Mouse (Mus musculus): ENCODE measurements around the gene Cab39l.

Cab39l gene

DNA sequence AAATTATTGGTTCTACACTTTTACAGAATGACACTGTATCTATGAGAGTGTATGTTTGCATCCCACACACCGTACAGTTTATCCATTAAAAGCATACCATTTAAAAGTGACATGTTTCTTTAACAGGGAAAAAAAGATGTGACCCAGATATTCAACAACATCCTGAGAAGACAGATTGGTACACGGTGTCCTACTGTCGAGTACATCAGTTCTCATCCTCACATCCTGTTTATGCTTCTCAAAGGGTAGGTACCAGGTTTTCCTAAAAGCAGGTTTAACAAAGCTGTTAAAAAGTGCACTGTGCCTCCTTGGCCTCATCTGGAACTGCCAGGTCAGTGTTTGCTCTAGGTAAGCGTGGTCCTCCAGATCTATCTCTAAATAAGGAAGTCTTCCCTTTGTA lies 65.4 kb downstream of the Cab39l start:
- DNase-seq (ENCODE audit: low spot score) = no peak

- no peak for DNase-seq (ENCODE audit: low spot score)
Measured at GRCm38 (mm10) chr14:59513922-59514444, 73.2 kb downstream of the Cab39l start.

DNA sequence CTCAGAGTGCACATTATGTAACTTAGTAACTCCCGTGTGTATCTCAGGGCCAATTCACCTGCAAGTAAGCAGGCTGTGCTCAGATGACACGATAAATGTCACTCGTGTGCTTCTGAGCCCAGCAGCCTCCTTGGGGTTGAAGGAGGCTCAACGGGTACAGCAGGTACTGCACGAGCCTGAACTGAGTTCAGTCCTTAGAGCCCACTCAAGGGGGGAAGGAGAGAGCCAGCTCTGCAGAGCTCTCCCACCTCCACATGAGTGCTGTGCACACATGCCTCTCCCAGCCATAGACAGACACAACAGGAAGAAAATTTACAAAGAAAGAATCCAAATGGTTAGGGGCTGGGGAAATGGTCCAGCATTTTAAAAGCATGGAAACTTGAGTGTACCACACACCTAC lies 85.1 kb downstream of the Cab39l start:
- DNase-seq (ENCODE audit: low spot score) = no peak

GRCm38 (mm10) chr14:59530801-59531200 lies 90.0 kb downstream of the Cab39l start:
- DNase-seq (ENCODE audit: low spot score) = no peak

DNA sequence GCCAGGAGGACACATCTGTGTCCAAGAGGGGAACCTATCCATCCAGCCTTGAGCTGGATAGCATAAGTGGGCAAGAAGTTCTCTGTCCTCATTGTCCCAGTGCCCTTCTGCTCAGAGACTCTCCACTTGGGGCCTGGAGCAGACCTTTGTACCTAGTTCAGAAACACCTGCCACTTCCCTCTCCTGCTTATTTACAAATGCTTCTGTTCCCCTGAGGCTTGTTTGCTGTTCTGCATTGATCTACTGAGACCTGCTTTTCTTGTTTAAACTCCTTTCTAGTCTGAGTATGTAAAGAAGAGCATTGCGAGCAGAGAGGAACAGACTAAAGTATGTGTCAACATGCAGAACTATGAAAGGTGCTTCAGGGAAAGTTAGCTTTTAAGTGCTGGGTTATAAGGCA lies 92.2 kb downstream of the Cab39l start:
- DNase-seq (ENCODE audit: low spot score) = no peak

DNA sequence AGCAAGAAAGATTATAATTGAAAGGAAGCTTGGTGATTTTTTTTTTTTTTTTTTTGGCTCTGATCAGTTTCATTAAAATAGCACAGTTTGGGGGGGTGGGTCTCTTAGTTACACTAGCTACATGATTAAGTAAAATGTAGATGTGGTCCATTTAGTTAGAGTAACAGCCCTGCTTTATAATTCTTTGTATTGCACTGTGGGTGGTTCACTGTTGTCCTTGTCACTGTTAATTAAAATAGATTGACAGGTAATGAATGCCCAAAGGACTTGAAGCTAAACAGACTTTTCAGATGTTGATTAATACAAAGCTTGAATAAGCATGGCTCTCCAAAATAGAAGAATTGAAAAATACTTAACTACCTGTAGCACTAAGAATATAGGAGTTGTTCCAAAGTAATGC lies 93.1 kb downstream of the Cab39l start:
- no peak for DNase-seq (ENCODE audit: low spot score)

GRCm38 (mm10) chr14:59537829-59538432 lies 97.2 kb downstream of the Cab39l start:
- DNase-seq (ENCODE audit: low spot score) = no peak

GRCm38 (mm10) chr14:59540230-59540629 lies 99.5 kb downstream of the Cab39l start:
- no peak for DNase-seq (ENCODE audit: low spot score)

DNA sequence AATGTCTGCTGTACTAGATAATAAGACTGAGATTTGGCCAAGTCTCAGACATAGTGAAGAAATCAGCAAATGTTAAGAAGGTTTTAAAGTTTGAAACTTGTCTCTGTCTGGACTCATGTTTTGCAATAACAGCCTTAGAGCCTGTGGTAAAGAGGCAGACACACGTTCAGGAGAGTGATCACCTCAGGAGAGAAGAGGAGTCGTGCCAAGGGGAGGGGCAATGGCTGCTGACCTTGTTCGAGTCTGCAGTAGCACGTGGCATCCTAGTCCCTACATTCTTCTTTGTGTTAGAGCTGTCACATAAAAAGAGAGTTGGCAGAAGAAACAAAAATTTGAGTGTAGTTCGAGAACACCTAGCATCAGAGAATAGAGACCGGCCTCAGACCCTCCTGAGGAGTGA lies 100.0 kb downstream of the Cab39l start:
- no peak for DNase-seq (ENCODE audit: low spot score)

- DNase-seq (ENCODE audit: low spot score) = no peak
Measured at GRCm38 (mm10) chr14:59543158-59543826, 102.5 kb downstream of the Cab39l start.

DNA sequence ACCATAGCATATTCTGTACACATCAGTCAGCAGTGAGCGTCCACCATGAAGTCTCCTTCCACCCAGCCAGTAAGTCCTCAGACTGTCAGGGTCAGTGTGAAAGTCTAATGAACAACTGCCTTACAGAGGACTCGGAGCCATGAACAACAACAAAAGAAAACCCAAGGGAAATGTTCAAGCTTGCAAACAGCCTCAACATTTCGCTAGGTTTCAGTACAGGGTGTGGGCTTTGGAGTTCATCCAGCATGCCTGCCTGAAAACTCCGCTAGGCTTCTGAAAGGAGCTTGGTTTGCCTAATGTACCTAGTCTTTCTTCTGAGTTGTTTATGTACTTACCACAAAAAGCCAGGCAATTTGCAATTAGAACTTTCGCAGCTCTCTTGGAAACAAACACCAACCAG lies 103.2 kb downstream of the Cab39l start:
- no peak for DNase-seq (ENCODE audit: low spot score)

- DNase-seq (ENCODE audit: low spot score) = no peak
Measured at GRCm38 (mm10) chr14:59546162-59546880, 105.5 kb downstream of the Cab39l start.

GRCm38 (mm10) chr14:59547530-59547929 lies 106.8 kb downstream of the Cab39l start:
- DNase-seq (ENCODE audit: low spot score) = no peak

DNA sequence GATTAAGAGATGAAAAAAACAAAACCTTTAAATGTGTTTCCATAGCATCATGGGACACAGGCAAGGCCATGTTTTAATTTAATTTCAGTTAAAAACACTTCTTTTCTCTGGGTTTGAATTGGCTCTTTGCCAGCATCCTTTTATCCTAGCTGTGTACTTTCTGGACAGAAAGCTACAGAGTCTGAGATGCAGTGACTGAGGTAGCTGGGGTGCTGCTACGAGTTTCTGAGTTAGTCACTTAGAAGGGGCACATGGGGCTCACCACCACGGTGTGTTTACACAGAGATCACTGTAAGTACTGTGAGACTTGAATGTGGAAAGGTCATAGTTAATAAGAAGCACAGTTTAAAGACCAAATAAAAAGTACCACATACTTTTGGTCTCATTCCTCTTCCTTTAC lies 107.8 kb downstream of the Cab39l start:
- DNase-seq (ENCODE audit: low spot score) = no peak

GRCm38 (mm10) chr14:59549106-59549505 lies 108.3 kb downstream of the Cab39l start:
- DNase-seq (ENCODE audit: low spot score) = no peak

GRCm38 (mm10) chr14:59550841-59551240 lies 110.1 kb downstream of the Cab39l start:
- DNase-seq (ENCODE audit: low spot score) = no peak

GRCm38 (mm10) chr14:59551956-59552355 lies 111.2 kb downstream of the Cab39l start:
- no peak for DNase-seq (ENCODE audit: low spot score)

DNA sequence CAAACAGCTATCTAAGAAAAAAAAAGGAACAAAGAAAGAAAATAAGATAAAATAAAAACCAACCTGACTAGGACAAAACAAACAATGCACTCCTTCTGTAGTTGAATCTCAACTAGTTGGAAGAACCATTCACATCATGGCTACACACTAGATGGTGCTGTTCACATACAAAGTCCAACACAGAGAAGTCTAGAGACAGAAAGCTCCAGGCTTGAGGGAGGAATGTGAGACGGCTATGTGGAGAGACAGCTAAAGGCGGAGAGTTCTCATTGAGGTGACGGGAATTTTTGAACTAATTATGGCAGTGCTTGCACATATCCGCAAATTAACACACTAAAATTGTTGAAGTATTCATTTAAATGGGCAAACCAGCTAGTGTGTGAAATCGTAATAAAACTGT lies 113.3 kb downstream of the Cab39l start:
- DNase-seq (ENCODE audit: low spot score) = no peak

DNA sequence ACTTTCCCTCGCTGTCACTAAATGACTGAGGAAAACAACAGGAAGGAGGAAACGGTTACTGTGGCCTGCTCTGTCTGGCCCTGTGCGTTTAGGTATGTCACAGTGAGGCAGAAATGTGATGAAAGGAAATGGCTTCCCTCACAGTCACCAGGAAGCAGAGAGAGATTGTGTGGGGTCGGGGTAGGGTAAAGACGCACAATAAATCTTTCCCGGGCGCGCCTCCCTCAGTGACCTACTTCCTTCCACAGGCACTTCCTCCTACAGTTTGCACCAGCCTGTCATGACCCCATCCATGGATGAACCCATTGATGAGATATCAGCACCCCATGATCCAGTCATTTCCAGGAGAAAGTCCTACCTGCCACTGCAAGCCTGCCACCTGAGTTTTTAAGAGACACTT lies 114.2 kb downstream of the Cab39l start:
- DNase-seq (ENCODE audit: low spot score) = no peak

DNA sequence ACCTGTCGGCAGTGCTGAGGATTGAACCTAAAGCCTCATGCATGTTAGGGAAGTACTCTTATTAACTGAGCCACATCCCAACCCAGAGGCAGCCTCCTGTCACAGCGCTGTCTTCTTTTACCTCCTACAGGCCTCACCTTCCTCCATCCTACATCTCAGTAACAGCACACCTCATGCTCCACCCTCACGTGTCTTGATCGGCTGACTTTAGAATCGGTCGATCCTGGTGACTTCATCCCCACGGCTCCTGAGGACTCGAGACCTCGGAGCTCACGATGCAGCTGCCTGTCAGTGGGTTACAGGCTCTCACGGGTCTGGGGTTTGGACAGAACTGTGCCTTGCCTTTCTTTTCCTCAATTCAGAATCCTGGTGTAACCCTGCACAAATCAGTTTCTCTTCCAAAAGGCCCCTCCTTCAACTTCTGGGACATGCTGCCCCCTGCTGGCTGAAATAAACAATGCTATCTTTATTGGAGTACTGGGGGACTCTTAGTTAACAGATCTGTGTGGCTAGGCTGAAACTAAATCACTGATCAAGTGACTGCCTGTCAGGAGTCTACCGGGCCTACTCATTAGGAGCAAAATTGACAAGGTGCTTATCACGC lies 115.3 kb downstream of the Cab39l start:
- DNase-seq (ENCODE audit: low spot score) = peak; percentile 80

GRCm38 (mm10) chr14:59557071-59557470 lies 116.3 kb downstream of the Cab39l start:
- no peak for DNase-seq (ENCODE audit: low spot score)

DNA sequence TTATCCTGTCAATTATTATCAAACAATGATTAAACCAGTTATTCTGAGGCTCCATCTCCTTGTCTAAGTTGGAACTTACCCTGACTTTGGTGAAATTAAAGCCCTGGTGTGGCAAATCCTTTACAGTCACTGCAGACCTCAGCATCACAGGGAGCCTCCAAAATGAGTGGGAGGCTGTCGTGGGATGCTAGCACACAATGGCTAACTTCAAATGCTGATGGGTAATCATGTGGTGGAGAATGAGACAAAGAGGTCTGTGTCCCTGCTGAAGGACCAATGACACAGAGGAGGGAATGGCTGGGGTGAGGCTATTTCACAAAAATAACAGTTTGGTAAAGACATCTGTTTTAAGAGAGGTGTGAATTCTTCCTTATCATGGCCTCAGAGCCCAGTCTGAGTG lies 117.1 kb downstream of the Cab39l start:
- DNase-seq (ENCODE audit: low spot score) = no peak

DNA sequence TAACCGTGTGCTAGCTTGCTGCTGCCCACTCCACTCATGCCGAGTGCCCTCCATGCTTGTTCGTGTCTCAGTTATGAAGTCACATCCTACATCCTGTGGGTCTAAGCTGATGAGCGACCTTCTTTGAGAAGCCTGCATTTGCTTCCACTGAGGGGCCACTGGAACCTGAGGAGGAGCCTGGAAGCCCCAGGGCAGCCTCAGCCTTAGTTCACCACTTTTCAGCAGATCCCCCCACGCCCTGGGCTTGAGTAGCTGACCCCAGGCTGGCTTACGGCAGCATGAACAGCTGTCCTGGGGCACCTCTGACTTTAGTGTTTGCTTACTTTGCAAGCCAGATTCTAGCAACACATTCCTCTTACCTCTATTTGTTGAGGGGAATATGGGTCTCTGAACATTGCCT lies 126.0 kb downstream of the Cab39l start:
- DNase-seq (ENCODE audit: low spot score) = no peak
